Mouse (Mus musculus) midbrain, embryonic 13.5 days (tissue): Measurements from ENCODE around the gene Tmem239. TPM values are rescaled to one million over a fixed set of nuclear protein-coding genes. Genes with fewer than 3 reads are reported as not detected.

ENCODE experiments used
- ATAC-seq: fragments of 200-750 bp; cut with Nextera tagmentation; 2 replicates; pipeline ENCODE4 v1.8.0; 2017; ENCODE audit warnings: mild to moderate bottlenecking, moderate TSS enrichment, moderate library complexity
- H3K27ac ChIP-seq: fragments of 300-500 bp; sonication (generic); 2 replicates; pipeline ENCODE4 v1.5.1; 2015; ENCODE audit warnings: inconsistent platforms, mild to moderate bottlenecking, moderate library complexity
- H3K27me3 ChIP-seq: fragments of 300-500 bp; sonication (generic); 2 replicates; pipeline ENCODE4 v1.6.1; 2015; ENCODE audit warnings: mild to moderate bottlenecking, inconsistent platforms
- H3K36me3 ChIP-seq: fragments of 300-500 bp; sonication (generic); 2 replicates; pipeline ENCODE4 v1.6.1; 2015; ENCODE audit warnings: mild to moderate bottlenecking, inconsistent platforms
- H3K4me1 ChIP-seq: fragments of 300-500 bp; sonication (generic); replicated peaks from 2 replicates; pipeline ENCODE4 v1.6.1; 2015; ENCODE audit warnings: inconsistent platforms
- H3K4me2 ChIP-seq: fragments of 300-500 bp; sonication (generic); replicated peaks from 2 replicates; pipeline ENCODE4 v1.6.1; 2015; ENCODE audit warnings: moderate library complexity, mild to moderate bottlenecking, inconsistent platforms
- H3K4me3 ChIP-seq: fragments of 300-500 bp; sonication (generic); replicated peaks from 2 replicates; pipeline ENCODE4 v1.5.1; 2015; ENCODE audit warnings: mild to moderate bottlenecking, inconsistent platforms
- H3K9ac ChIP-seq: fragments of 300-500 bp; sonication (generic); replicated peaks from 2 replicates; pipeline ENCODE4 v1.6.1; 2015; ENCODE audit warnings: mild to moderate bottlenecking, inconsistent platforms
- H3K9me3 ChIP-seq: fragments of 300-500 bp; sonication (generic); 2 replicates; pipeline ENCODE4 v1.6.1; 2016; ENCODE audit warnings: mild to moderate bottlenecking, inconsistent platforms
- WGBS: fragments of 180-500 bp; shearing (Covaris S2); methylation state at CpG from one replicate; pipeline ENCODE4 v1.1.7; 2015; 5-methylcytosine and 5-hydroxymethylcytosine counted together
- polyA plus RNA-seq: library from polyadenylated mRNA; unstranded; fragments of >200 nt; fragmentation: Nextera tagmentation; extraction: Ambion mirVana; gene quantifications from 2 replicates; pipeline ENCODE4 v1.2.1, GENCODE M21; 2015

The Tmem239 gene
- polyA plus RNA-seq, 1 experiment from 2014 or later: not detected

DNA sequence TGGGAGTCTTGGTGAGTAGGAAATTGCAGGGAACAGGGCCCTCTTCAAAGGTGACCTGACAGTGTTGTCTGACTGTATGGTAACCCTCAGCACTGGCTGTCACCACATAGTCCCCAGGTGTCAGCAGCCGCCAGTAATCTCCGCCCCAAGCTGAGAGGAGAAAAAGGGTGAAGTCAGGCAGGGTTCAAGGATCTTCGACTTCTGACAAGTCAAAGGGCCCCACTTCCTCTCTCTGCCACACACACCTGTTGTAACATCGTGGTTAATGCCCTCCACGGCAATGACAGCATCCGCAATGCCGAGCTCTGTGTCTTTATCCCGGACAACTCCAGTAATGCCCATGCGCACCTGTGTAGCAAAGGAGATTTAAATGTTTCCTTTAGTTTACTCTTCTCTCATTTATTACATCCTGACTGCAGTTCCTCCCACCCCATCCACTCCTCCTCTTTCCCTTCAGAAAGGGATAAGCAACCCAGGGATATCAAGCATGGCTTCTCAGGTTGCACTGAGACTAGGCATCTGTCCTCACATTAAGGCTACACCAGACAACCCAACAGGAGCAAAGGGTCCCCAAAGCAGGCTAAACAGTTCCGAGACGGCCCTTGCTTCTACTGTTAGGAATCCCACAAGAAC lies 15.2 kb upstream of the Tmem239 start:
- H3K4me1 ChIP-seq: no peaks in the 10 kb centered on the region

DNA sequence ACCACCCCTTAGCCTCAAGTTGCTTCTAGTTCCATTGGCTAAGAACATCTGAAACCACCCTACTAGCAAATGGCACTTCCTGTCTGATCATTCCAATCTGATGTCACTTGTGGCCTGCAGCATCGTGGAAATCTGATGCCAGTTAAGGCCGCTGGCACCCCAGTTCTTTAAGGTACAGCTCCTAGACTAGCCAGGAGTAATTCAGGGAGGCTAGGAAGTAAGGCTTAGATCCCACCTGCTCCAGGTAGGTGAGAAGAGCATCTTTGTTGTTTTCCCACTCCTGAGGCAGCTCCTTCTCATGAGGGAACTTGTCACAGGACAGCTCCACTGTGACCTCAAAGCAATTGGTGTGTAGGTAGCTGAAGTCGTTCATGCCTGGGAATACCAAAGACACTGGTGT lies 13.4 kb upstream of the Tmem239 start:
- H3K4me3 ChIP-seq: no peak overlapping the region
- WGBS: 87% methylated on average over 3 of the region's 3 CpGs
- peaks cover 10% of the 10 kb centered on the region for H3K4me1 ChIP-seq
- ATAC-seq: no peak
- H3K4me2 ChIP-seq: no peak overlapping the region
- H3K9ac ChIP-seq: no peak overlapping the region
- H3K27me3 ChIP-seq: peaks cover 15% of the 10 kb centered on the region
- H3K27ac ChIP-seq: no peak overlapping the region
- H3K9me3 ChIP-seq: no peaks in the 10 kb centered on the region
- H3K36me3 ChIP-seq: peaks cover 6% of the 10 kb centered on the region

More for the DNA sequence above, 15.2 kb upstream of the Tmem239 start:
- Histone ChIP-seq H3K36me3 (peaks cover 6% of the 10 kb centered on the region), H3K4me2 (no peak overlapping the region), H3K9me3 (no peaks in the 10 kb centered on the region), H3K27ac (no peak overlapping the region), H3K9ac (no peak overlapping the region), H3K27me3 (0 out of 2 replicates have a peak, but pooled peaks cover 1% of the 10 kb centered on the region), H3K4me3 (no peak overlapping the region)
- no peak for ATAC-seq
- WGBS: 89% methylated on average over 11 of the region's 11 CpGs

DNA sequence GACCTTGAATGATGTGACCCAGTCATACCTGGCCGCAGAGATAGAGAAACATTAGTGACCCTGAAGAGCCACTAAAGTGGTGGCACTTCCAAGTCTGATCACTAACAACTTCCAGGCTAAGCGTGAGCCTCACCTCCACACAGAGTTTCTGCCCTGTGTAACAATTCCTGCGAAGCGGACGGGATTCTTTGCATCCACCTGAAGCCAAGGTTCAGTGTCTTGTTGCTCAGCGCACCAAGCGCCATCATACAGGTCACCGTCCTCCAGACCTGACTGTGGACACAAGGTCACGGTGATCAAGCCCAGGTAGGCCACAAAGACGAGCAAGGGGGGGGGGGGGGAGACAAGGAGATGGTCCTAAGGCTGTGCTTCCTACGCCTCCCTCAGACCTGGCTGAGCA lies 10.6 kb upstream of the Tmem239 start:
- 93% methylated on average over 10 of the region's 11 CpGs for WGBS

DNA sequence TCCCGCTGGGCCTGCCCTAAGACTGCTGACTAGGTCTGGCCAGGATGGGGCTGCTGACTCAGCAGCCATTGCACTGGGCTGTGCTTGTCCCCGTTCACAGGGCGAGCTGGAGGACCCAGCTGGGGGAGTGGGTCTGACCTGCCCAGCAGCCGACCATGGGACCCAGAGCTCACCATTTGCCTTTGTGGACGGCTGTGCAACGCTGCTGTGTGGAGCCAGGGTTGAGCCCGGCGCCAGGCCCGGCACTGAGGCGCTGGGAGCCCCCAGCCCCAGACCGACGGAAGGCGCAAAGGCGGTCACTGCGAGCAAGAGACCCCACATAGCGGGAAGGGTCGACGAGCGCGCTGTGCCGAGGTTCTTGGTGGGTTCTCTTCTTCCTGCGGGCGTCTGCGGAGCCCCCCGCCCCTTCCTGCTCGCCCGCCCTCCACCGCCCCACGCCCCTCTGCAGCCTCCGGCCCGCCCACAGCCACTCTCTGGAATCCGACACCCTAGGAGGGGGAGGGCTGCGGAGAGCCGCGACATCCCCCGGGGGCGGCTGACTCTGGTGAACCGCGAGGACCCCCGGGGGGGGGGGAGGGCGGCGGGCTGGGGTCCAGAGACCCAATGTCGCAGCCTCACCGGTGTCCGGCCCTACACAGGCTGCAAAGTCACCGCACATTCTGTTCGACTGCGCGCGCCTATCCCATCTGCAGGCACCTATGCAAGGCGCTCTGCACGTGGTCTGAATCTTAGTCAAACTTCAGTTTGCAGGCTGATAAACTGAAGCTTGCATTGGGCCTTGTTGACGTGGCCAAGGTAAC lies 8.9 kb upstream of the Tmem239 start, which contains the start of gene Cpxm1:
Gene Cpxm1 (minus strand): TSS at position 389 of the 800 bp plus-strand sequence.
- peak; percentile 87 for ATAC-seq

More for the DNA sequence above, 10.6 kb upstream of the Tmem239 start:
- Histone ChIP-seq H3K36me3 (peaks cover 6% of the 10 kb centered on the region), H3K4me2 (no peak overlapping the region), H3K9me3 (no peaks in the 10 kb centered on the region), H3K27ac (no peak overlapping the region), H3K27me3 (peaks cover 33% of the 10 kb centered on the region), H3K9ac (no peak overlapping the region), H3K4me1 (peaks cover 13% of the 10 kb centered on the region), H3K4me3 (no peak overlapping the region)
- no peak for ATAC-seq

DNA sequence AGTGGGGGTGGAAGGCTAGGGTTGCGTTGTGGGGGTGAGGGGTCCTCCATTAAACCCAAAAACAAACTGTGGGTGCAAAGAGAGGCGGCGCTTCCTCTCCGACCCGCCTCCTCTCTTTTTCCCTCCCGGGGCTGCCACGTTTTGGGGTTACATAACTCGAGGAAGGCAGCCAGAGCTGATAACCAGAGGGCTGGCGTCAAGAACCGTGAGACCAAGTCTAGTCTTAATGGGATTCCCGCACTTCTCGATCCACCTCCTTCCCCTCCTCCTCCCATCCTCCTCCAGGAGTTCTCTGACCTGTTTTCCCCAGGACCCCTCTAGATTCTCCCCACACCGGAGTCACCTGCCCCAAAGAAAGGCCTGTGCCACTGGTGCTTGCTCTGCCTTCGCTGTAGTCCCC lies 8.2 kb upstream of the Tmem239 start:
- Histone ChIP-seq H3K9me3 (no peaks in the 10 kb centered on the region), H3K27me3 (peaks cover 33% of the 10 kb centered on the region), H3K9ac (peak overlapping the region; percentile 80; the same call in 1 of the 2 replicates), H3K4me3 (peak overlapping the region; percentile 57), H3K4me2 (peak overlapping the region; percentile 91), H3K4me1 (peaks cover 13% of the 10 kb centered on the region), H3K36me3 (peaks cover 3% of the 10 kb centered on the region), H3K27ac (no peak overlapping the region)
- WGBS: 11% methylated on average over 14 of the region's 14 CpGs
- ATAC-seq: 0 out of 2 replicates have a peak, but pooled peaks have one; percentile 29

More for the DNA sequence above, 8.9 kb upstream of the Tmem239 start, which contains the start of gene Cpxm1:
- peaks cover 33% of the 10 kb centered on the region for H3K27me3 ChIP-seq
- WGBS: under 1% methylated on average over 45 of the region's 53 CpGs
- H3K4me1 ChIP-seq: peaks cover 13% of the 10 kb centered on the region
- peak within 1 kb of the TSS; percentile 91 for H3K4me2 ChIP-seq
- H3K27ac ChIP-seq: no peak within 1 kb of the TSS
- peak within 1 kb of the TSS; percentile 80 for H3K9ac ChIP-seq
- H3K4me3 ChIP-seq: peak within 1 kb of the TSS; percentile 57
- no peaks in the 10 kb centered on the region for H3K9me3 ChIP-seq
- H3K36me3 ChIP-seq: peaks cover 6% of the 10 kb centered on the region

DNA sequence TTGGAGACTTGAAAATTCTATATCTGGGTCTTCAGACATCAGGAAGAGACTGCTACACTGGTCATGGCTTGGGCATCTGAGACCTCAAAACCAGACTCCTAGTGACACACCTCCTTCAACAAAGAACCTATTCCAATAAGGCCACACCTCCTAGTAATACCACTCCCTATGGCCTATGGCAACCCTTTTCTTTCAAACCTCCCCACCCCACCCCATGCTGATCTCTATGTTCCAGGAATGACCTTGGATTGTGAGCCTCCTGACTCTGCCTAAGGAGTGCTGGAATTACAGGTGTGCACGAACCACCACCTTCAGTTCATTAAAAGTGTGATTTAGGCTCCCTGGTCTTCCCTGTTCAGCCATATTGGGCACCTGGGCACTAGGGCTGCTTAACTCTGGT lies 6.2 kb upstream of the Tmem239 start:
- Histone ChIP-seq H3K27ac (no peak overlapping the region), H3K9ac (no peak overlapping the region), H3K9me3 (no peaks in the 10 kb centered on the region), H3K4me1 (peaks cover 13% of the 10 kb centered on the region), H3K27me3 (peaks cover 33% of the 10 kb centered on the region), H3K4me3 (no peak overlapping the region), H3K36me3 (no peaks in the 10 kb centered on the region), H3K4me2 (no peak overlapping the region)
- no peak for ATAC-seq
- WGBS: 96% methylated on average over 1 of the region's 1 CpGs

DNA sequence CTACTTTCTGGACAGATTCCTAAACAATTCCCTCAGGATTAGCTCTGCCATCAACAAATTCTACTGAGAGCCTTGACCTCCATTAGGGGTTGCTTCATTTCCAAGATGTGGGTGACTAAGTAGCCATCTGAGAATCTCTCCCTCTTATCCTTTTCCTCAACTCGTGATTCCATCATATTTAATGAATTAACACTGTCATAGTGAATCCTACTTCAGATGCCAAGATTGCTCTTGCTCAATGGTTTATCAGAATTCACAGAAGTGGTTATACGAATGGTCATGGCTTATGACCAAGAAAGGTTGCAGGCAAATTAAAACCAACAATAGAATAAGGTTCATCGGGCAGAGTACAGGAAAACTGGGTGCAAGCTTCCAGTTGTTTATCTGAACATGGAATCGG lies 4.4 kb upstream of the Tmem239 start:
- H3K4me2 ChIP-seq: no peak overlapping the region
- no peak overlapping the region for H3K4me3 ChIP-seq
- WGBS: 89% methylated on average over 4 of the region's 4 CpGs
- no peak overlapping the region for H3K9ac ChIP-seq
- no peaks in the 10 kb centered on the region for H3K36me3 ChIP-seq
- peaks cover 24% of the 10 kb centered on the region for H3K27me3 ChIP-seq
- no peaks in the 10 kb centered on the region for H3K9me3 ChIP-seq
- peaks cover 11% of the 10 kb centered on the region for H3K4me1 ChIP-seq
- no peak overlapping the region for H3K27ac ChIP-seq
- ATAC-seq: no peak

DNA sequence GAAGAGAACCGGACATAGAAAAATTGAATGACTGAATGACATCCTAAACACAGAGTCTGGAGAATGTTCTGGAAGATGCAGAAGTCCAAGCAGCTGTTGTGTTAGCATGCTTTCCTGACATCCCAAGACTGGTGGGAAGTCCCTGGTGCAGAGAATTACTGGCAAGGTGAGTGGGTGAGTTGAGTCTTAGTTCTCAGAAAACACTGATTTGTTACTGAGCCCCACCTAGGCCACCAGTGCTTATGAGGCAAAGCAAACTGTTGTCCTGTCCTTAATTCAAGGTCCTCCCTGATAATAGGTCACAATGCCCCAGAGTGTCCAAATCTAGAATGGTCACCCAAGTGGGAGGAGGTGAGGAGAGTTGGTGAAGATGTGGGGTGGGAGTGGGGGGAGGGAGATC lies 1.3 kb upstream of the Tmem239 start, which contains the start of the genes Gm28372 and 1700020A23Rik:
Gene Gm28372 (plus strand): TSS at position 301 of the 400 bp plus-strand sequence.
Gene 1700020A23Rik (plus strand): TSS at position 321 of the 400 bp plus-strand sequence.
- WGBS: 89% methylated on average over 1 of the region's 1 CpGs
- Histone ChIP-seq H3K27me3 (no peaks in the 10 kb centered on the region), H3K4me1 (no peaks in the 10 kb centered on the region), H3K36me3 (no peaks in the 10 kb centered on the region), H3K4me2 (no peak within 1 kb of the TSS), H3K27ac (no peak within 1 kb of the TSS), H3K9ac (no peak within 1 kb of the TSS), H3K4me3 (no peak within 1 kb of the TSS), H3K9me3 (no peaks in the 10 kb centered on the region)
- ATAC-seq: no peak

DNA sequence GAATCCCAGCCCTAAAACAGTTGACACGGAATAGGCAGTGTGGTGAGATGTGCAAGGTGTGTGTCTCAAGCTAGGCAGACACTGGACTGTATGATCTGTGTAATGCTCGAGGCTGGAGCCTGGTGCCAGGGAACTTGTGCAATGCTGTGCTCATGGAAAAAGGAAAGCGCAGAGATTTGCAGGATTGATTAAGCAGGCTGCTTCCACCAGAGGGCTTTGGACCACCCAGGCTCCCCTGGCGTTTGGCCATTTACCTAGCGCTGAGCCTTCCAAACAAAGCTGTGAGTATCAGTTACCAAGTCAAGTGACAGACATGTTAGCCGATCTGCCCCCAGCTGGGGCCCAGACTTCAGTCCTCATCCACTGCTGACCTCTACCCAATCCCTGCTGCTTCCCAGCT lies 1.9 kb downstream of the Tmem239 start:
- 14% methylated on average over 6 of the region's 6 CpGs for WGBS
- no peak overlapping the region for H3K27ac ChIP-seq
- no peaks in the 10 kb centered on the region for H3K27me3 ChIP-seq
- H3K9ac ChIP-seq: no peak overlapping the region
- no peaks in the 10 kb centered on the region for H3K36me3 ChIP-seq
- H3K4me2 ChIP-seq: no peak overlapping the region
- ATAC-seq: no peak
- H3K4me3 ChIP-seq: no peak overlapping the region
- H3K4me1 ChIP-seq: peaks cover 5% of the 10 kb centered on the region
- no peaks in the 10 kb centered on the region for H3K9me3 ChIP-seq

DNA sequence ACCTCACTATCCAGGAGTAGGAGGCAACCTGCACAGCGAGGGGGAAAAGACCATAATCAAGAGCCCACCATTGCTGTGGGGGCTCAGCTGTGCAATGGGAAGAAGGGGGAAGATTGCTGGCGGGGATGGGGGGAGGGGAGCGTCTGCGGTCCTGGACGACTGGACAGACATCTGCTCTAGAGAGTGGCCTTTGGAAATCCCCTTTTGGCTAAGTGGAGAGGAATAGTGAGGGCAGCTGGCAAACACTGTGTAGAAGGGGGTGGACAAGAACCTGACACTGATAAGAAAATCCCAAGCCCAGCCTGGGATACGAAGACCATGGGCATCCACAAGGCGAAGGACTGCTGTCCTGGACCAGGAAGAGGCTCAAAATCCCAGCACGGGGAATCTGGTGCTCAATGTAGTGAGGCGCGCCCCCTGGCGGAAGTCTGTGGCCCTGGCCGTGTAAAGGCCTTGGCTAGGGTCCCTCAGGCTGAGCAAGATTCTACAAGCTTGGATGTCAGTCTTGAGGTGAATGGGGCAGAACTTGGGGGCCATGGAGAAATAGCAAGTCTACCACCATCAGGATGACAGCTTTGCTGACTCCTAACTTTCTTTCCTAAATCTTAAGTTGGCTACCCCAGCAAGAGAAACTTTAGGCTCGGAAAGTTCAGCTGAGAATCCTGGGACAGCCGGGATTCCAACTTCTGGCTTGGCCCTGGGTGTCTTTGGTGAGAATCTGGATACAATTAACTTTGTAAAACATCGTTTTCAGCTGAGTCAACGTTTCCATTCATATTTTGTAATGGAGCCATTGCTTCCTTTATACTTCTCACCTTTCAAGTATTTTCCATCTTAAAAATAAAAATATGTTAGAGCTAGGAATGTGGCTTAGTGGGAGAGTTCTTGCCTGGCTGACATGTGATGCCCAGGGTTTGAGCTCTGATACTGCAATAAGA lies 5.5 kb downstream of the Tmem239 start:
- ATAC-seq: peak; percentile 89
- no peak overlapping the region for H3K4me3 ChIP-seq
- no peak overlapping the region for H3K27ac ChIP-seq
- 34% methylated on average over 16 of the region's 16 CpGs for WGBS
- no peaks in the 10 kb centered on the region for H3K36me3 ChIP-seq
- H3K9me3 ChIP-seq: no peaks in the 10 kb centered on the region
- no peaks in the 10 kb centered on the region for H3K27me3 ChIP-seq
- H3K4me1 ChIP-seq: peaks cover 5% of the 10 kb centered on the region
- peak overlapping the region; percentile 26; the same call in 1 of the 2 replicates for H3K9ac ChIP-seq
- H3K4me2 ChIP-seq: no peak overlapping the region

DNA sequence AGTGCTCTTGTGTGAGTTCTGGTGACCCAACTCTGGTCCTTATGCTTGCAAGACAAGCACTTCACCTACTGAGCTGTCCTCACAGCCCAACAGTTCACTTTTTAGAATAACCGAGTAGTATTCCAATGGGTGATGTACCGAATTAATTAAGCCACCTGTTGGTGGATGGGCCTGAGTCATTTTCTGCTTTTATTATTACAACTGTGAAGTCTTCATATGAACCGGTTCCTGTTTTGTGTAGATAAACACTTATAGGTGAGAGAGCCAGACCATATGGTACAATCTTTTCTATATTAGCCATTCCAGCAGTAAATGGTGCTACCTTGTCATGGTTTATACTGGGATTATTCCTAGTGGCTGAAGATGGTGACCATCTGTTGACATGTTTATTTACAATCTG lies 6.5 kb downstream of the Tmem239 start:
- Histone ChIP-seq H3K4me1 (peaks cover 5% of the 10 kb centered on the region), H3K36me3 (no peaks in the 10 kb centered on the region), H3K4me2 (no peak overlapping the region), H3K27me3 (no peaks in the 10 kb centered on the region), H3K4me3 (no peak overlapping the region), H3K27ac (no peak overlapping the region), H3K9ac (no peak overlapping the region), H3K9me3 (no peaks in the 10 kb centered on the region)
- 80% methylated on average over 3 of the region's 3 CpGs for WGBS
- no peak for ATAC-seq
